Mouse (Mus musculus): ENCODE measurements around the gene Rap2a.

DNA sequence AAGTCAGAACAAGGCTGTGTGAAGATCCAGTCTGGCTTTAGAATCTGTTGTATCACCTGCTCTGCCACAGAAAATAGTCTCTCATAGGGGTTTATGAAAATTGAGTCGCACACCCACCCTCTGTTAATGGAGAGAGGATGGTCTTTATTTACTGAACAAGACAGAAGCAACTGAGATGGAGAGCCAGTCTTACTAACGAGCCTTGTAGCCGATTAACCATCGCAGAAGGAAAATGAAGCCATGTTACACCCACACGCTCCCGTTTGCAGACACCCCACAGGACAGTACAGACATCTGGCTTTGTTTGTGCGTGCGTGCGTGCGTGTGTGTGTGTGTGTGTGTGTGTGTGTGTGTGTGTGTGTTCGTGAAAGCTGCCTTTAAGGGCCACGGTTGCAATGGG, 26.2 kb downstream of the Rap2a start:
- TF ChIP-seq CTCF (IDR thresholded peaks at IDR 0.05; ENCODE audit: low read depth, low read length) = no peak
- no peak for TF ChIP-seq GATA1 (IDR thresholded peaks at IDR 0.05; ENCODE audit: borderline replicate concordance, low read length)

Measured in G1E (cell line).